Mouse (Mus musculus): ENCODE results near the gene Opn4. TPM values are rescaled to one million over a fixed set of nuclear protein-coding genes. Genes with fewer than 3 reads are reported as not detected.

Gene Opn4
- total RNA-seq, 2 experiments from 2014 or later, result 2.6 to 2.9 TPM

DNA sequence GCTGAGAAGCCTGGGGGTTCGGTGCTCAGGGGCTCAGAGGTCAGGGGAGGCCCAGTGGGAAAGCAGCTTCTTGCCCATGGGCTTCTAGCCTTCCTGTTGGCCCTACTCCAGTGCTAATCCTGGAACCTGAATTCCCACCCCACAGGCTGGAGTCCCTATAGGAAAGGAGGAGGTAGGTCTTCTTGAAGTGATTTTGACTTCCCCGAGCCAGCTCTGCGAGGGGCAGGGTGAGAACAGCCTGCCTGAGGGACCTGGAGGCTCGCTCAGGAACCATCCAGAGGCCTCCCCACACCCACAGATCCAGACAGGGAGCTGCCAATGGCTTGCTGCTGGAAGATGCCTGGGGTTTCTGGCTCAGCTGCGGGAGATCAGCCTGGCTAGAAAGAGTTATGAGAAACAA, 32.2 kb downstream of the Opn4 start:
- no peak for DNase-seq (ENCODE audit: low spot score)
- intact Hi-C loops (cut with DNase I), result loop anchor here (5.0 kb wide), 1 partner anchor 110 kb away; no protein-coding TSS in a partner anchor

DNA sequence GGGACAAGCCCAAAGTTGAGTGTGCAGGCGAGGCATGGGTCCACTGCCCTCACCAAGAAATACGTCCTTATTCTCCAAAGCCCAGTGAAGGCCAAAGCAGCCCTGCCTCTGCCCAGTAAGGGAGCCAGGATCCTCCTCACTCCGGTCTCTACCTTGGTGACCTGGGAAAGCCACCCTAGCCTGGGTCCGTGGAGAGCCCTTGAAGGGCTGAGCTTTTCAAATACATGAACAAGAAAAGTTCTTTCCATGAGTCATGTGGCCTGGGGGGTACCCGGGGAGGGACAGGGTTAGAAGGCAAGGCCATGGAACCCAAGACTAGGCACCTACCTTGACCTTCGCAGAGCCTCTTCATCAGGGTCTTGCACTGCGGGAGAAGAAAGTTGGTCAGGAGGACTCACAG, 33.4 kb downstream of the Opn4 start:
- no peak for DNase-seq (ENCODE audit: low spot score)
- intact Hi-C loops (cut with DNase I), result loop anchor here (5.0 kb wide), 1 partner anchor 109 kb away; no protein-coding TSS in a partner anchor

DNA sequence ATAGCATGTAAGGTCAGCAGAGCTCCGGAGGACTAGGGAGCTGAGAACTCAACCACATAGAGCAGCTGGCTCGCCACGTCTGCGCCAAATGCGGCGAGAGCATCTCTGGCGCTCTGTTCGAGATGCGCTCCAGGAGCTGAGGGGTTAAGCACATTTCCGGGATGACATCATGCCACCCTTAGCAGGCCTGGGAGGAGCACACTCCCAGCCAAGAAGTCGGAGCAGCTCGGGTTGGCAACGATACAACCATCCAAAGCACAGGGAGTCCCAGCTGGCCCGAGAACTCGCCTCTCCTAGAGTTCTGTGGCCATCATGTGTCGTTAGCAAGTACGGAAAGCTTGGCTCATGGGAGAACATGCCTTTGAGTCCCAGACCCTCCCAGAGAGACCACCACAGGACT, 34.2 kb downstream of the Opn4 start:
- intact Hi-C loops (cut with DNase I), result loop anchor here (5.0 kb wide), 1 partner anchor 108 kb away; no protein-coding TSS in a partner anchor
- DNase-seq (ENCODE audit: low spot score), result peak; percentile 66

DNA sequence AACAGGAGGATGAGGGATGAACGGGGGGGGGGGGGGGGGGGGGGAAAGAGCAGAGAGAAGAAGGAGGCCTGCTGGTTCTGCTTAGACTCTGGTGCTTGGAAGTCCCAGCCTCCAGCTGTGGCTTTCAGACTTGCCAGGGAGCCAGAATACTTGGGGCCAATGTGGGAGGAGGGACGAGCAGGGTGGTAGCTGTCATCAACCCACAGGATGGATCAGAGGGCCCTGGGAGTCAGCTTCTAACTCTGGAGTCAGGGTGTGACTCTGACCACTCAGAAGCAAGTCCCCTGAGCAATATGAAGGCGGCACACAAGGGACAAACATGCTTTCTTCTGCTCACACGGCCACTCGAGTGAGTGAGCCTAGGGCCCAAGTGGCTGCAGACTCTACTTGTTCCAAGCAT, 35.3 kb downstream of the Opn4 start:
- intact Hi-C loops (cut with DNase I), result loop anchor here (5.0 kb wide), 1 partner anchor 107 kb away; no protein-coding TSS in a partner anchor

DNA sequence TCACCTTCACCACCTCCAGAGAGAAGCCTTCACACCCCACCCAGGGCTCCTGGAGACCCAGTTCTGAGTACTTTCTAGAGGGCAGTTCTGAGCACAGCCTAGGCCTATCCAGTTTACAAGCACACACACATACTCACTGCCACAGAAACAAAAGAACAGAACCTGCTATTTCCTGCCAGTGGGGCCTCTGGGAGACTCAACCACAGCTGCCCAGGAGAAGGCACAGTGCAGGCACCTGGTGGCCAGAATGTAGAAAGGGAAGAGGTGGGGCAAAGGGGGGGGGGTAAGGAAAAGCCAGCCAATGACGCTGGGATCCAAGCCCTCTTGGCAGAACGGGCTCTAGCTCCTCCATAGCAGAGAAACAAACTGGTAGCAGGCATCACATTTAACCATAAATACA, 37.5 kb downstream of the Opn4 start:
- DNase-seq (ENCODE audit: low spot score), result no peak
- intact Hi-C loops (cut with DNase I), result no loop called here

More for the DNA sequence above, 35.3 kb downstream of the Opn4 start:
- DNase-seq (ENCODE audit: low spot score), result peak; percentile 79

DNA sequence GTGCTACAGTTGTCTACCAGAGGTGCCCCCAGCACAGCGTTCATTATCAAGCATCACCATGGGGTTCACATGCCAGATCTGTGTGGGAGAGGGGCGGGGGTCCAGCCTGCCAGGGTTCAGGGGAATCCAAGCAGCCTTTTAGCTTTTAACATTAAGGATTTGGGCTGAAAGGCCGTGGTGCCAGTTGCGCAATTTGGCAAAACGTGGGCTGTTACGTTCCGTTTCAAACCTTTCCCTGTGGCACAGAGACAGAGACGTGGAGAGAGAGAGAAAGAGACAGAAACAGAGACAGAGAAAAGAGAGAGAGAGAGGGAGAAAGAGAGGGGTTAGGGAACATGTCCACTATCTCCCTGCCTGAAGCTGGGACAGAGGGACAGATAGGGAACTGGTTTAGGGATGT, 38.3 kb downstream of the Opn4 start:
- intact Hi-C loops (cut with DNase I), result no loop called here
- no peak for DNase-seq (ENCODE audit: low spot score)

DNA sequence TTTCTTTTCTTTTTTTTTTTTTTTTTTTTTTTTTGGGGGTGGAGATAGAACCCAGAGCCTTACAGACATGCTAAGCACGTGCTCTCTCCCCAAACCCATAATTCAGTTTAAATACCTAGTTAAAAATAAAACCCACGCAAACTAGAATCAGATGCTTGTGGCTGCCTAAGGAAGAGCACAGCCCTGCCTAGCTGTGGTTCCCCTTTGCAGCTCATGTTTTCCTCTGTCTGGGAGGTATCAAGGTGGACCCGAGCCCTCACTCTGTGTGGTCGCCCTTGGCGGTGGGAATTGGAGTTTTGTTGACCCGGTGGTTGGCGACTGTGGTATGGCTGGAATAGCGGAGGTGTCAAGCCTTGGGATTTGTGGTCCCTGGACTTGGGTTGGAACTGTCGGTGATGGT, 41.0 kb downstream of the Opn4 start:
- intact Hi-C loops (cut with DNase I), result loop anchor here (10.0 kb wide), 2 partner anchors 284 to 474 kb away; partner anchors contain the start of gene Anxa8
- no peak for DNase-seq (ENCODE audit: low spot score)

DNA sequence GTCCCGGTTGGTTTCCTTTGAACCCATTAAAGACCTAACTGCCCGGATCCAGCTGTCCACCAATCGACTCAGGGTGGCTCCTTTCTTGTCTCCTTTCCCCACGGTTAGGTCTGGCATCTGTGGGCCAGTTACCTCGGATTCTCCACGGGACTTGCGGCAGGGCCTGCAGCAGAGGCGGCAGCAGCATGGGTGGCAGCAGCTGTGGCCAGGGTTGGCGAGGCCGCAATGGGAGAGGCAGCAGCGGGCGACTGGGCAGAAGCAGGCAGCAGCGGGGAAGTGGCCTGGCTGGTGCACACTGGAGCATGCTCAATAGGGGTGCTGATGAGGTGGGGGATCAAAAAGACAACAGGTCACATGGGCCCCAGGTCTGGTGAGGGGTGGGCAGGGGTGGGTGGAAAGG, 44.7 kb downstream of the Opn4 start:
- intact Hi-C loops (cut with DNase I), result loop anchor here (10.0 kb wide), 2 partner anchors 280 to 470 kb away; partner anchors contain the start of gene Anxa8
- DNase-seq (ENCODE audit: low spot score), result no peak

DNA sequence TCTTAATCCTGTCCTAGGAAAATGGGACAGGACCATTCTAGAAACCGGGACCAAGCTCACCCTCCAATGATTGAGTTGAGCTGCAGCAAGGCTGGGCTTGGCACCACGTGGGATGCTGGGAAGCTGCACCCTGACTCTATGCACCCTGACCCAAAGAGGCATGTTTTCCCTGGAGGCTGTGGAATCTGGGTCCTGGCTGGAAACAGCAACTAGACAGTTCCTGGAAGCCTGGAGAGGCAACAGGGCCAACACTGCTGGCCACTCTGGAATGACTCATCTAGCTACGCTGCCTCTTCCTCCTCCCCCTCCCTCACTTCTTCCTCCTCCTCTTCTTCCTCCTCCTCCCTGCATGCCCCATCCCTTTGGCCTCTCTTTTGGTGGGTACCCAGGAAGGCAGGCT, 45.9 kb downstream of the Opn4 start:
- DNase-seq (ENCODE audit: low spot score), result no peak
- intact Hi-C loops (cut with DNase I), result loop anchor here (10.0 kb wide), 2 partner anchors 279 to 469 kb away; partner anchors contain the start of gene Anxa8

DNA sequence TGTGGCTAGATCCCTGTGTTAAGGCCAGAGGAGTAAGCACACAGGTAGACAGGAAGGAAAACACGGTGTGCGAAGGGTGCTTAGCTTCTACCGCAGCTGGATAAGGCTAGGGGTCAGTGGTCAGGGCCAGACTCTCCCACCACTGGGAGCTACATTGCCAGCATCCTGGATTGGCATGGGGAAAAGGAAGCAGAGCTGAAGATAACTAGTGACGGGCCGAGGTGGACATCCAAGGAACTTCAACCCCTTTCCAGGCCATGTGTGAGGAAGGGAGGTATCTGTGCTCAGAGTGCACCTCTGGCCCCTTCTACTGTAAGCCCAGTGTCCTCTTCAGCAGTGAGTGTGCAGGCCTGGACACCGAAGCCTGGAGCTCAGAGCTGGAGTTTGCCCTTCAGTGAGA, 46.5 kb downstream of the Opn4 start:
- no peak for DNase-seq (ENCODE audit: low spot score)
- intact Hi-C loops (cut with DNase I), result loop anchor here (10.0 kb wide), 2 partner anchors 279 to 469 kb away; partner anchors contain the start of gene Anxa8

DNA sequence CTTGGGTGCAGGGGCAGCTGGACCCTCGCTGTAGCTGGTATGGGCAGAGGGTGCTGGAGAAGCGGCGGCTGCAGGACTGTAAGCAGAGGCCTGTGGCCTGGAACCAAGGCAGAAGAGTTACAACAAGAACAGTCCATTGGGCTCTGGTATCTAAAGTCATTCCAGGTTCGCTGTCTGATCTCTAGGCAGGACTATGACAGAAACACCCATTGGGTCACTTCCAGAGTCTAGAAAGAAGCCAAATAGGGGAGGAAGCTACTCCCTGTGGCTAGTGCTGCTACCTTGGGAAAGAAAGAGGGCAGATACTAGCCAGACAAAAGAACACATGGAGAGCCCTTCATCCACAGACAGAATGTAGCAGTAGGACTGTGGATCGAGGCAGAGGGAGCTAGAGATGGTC, 47.7 kb downstream of the Opn4 start:
- intact Hi-C loops (cut with DNase I), result loop anchor here (10.0 kb wide), 2 partner anchors 277 to 467 kb away; partner anchors contain the start of gene Anxa8
- no peak for DNase-seq (ENCODE audit: low spot score)

DNA sequence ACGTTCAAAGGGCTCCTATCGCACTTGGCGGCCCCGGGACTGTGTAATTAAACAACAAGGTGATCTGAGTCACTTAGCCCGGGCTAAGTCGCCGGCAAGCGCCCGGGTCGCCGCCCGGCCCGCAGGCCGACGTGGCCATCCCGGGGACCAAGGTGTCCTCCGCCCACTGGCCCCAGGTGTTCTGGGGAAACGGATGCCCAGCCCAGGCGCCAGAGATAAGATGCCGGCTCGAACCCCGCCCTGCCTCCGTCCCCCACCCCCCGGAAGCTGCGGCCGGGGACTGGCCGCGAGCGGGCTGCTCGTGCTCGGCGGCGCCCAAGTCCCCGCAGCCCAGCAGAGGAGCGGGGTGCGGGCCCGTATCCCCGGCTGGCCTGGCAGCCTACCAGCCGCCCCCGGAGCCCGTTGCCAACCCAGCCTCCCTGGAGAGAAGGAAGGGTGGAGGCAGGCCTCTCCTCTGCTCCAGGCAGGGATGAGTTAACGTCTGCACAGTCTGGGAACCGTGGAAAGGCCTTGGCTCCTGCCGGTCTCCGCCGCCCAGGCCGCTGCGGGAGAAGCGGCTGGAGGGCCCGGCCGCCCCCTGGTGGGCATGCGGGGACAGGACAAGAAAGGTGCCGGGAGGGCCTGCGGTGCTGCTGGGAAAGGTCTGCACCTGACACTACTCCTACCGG, 50.8 kb downstream of the Opn4 start:
- peak; percentile 69 for DNase-seq (ENCODE audit: low spot score)
- intact Hi-C loops (cut with DNase I), result loop anchor here (2.0 to 5.0 kb wide), 2 partner anchors 90 to 177 kb away; partner anchors contain the start of gene Sncg

DNA sequence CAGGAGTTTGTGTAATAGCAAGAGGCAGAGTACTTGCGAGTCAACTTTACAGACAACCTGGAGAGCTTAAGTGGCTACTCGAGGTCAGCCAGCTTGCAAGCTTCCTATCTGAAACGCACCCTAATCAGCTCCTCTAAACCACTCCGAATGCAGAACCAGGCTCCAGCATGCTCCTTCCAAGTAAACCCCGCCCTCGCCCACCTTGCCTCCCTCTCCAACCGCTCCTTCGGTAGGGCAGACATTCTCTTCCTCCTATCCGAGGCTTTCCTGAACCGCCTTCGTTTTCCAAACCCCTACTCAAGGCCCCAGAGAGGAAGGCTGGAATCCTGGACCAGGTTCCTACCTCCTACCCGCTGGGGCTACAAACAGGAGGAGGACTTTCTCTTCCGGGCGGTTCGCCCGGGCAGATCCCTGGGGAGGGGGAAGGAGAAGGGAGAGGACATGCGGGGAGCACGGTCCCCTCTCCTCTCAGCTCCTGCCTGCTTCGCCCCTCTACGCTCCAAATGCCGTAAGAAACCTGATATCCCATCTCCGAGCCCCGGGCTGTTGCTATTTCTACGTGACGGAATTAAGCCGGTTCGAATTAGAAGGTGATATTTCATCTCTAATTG, 51.4 kb downstream of the Opn4 start:
- peak; percentile 59 for DNase-seq (ENCODE audit: low spot score)
- intact Hi-C loops (cut with DNase I), result loop anchor here (2.0 to 5.0 kb wide), 2 partner anchors 90 to 176 kb away; partner anchors contain the start of gene Sncg

DNA sequence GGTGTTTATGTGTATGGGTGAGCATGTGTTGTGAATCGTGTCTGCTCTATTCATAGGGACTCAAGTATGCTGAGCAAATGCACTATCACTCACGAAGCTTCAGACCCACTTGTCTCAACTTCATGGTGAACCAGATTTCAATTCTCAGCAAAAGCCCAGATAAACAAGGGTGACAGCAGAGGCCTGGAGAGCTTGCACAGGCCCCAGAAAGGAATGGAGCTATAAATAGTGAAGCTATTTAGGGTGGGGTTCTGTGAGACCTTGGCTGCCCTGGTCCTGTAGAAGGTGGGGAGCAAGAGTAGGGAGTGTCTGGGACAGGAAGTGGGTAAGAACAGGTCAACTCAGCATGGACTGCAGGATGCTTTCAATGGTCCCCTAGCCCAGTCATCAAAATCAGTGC, 55.4 kb downstream of the Opn4 start:
- DNase-seq (ENCODE audit: low spot score), result no peak
- intact Hi-C loops (cut with DNase I), result loop anchor here (2.0 kb wide), 1 partner anchor 40 kb away; no protein-coding TSS in a partner anchor

DNA sequence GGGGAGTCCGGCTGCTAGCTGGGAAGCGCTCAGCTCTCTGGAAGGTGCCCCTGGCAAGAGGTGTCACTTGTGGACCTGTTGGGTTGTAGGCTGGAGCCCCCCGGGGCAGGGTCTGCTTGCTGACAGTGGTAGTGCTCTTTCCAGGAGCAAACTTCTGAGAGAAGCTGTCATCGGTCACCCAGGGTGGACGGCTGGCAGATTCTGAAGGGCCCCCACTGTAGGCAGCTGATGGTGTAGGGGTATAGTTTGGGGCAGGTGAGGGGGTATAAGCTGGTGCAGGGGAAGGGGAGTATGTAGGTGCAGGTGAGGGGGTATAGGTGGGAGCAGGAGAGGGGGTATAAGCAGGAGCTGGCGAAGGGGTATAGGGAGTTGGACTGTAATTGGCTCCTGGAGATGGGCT, 55.9 kb downstream of the Opn4 start:
- intact Hi-C loops (cut with DNase I), result loop anchor here (2.0 kb wide), 1 partner anchor 39 kb away; no protein-coding TSS in a partner anchor
- no peak for DNase-seq (ENCODE audit: low spot score)

DNA sequence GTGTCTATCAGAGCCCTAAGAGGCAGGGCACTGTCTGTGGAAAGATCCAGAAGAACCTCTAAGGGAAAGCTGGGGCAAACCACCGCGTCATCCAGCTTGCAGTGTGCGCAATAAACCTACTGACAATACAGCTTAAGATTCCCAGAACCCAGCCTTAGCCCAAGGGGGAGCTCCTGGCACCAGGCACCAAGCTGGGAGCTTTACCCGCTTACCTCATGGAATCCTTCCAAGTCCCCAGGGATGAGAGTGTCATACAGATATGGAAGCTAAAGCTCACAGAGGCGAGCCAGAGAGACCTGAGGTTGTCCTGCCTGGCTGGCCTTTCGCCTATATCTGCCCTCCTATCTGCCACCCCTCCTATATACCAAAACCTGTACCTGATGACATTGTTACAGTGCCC, 56.3 kb downstream of the Opn4 start:
- intact Hi-C loops (cut with DNase I), result no loop called here
- no peak for DNase-seq (ENCODE audit: low spot score)

DNA sequence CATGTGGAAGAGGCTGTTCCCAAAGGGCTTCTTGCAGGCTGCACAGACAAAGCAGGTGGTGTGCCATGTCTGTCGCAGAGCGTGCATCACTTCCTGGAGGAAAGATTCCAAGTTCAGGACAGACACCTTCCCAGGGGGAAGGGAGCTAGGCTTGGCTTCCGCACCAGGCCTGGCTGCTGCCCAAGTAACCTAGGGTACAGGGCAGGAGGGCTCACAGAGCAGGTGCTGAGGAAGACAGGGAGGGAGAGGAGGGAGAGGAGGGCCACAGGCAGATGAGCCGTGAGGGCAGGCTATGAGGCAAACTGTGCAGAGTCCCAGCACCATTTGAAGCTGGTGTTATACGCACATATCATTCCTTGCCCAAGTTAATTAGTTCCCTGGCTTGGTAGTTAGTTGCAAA, 58.0 kb downstream of the Opn4 start:
- intact Hi-C loops (cut with DNase I), result no loop called here
- no peak for DNase-seq (ENCODE audit: low spot score)

DNA sequence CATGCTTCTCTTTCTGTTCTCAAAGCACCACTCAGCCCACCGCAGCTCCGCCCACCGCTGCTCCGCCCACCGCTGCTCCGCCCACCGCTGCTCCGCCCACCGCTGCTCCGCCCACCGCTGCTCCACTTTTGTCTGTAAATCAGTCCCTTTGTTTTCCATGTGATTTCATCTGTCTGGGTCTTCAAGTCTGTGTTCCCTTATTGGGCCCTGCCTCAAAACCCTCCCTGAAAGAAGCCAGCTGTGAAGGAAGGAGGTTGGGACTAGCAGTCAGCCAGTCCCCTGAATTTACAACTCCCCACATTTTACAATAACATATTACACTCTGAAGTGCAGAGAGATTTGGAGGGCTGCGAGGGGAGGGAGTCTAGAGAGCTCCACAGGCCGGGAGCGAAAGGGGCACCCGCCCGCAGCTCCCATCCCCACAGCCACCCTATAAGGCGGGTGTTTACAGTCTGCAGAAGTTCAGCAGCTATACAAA, 59.2 kb downstream of the Opn4 start:
- intact Hi-C loops (cut with DNase I), result no loop called here
- DNase-seq (ENCODE audit: low spot score), result peak; percentile 56
